Mouse (Mus musculus) embryonic fibroblast, embryonic 13.5 days (primary cell): Measurements from ENCODE around the gene Gm20422. TPM values are rescaled to one million over a fixed set of nuclear protein-coding genes. Genes with fewer than 3 reads are reported as not detected.

Experiments used
- H3K27ac ChIP-seq: 2 replicates; pipeline ENCODE4 v1.5.1; 2012; ENCODE audit warnings: low read length, control low read depth, inconsistent platforms; ENCODE audit not compliant: insufficient read depth
- H3K4me1 ChIP-seq: 2 replicates; pipeline ENCODE4 v1.6.1; 2011; ENCODE audit warnings: low read length; ENCODE audit not compliant: control insufficient read depth, insufficient read depth
- H3K4me3 ChIP-seq: 2 replicates; pipeline ENCODE4 v1.5.1; 2011; ENCODE audit warnings: mild to moderate bottlenecking, control low read depth, low read length; ENCODE audit not compliant: insufficient read depth
- CTCF ChIP-seq: IDR thresholded peaks from 2 replicates; pipeline ENCODE4 v1.5.1; 2011; ENCODE audit warnings: mild to moderate bottlenecking, control low read depth, low read length, moderate library complexity, borderline replicate concordance; ENCODE audit not compliant: insufficient read depth
- POLR2A ChIP-seq: IDR thresholded peaks from 2 replicates; pipeline ENCODE4 v1.6.1; 2011; ENCODE audit warnings: low read depth, mild to moderate bottlenecking, control low read depth, low read length, moderate library complexity
- polyA plus RNA-seq: library from polyadenylated mRNA; stranded (reverse); fragments of >200 nt; gene quantifications from 2 replicates; pipeline ENCODE4 v1.2.4, GENCODE M21; 2011; ENCODE audit warnings: low read depth; ENCODE audit not compliant: missing spikeins, insufficient read length

Gene Gm20422
- polyA plus RNA-seq, 1 experiment, result 1.3 TPM

DNA sequence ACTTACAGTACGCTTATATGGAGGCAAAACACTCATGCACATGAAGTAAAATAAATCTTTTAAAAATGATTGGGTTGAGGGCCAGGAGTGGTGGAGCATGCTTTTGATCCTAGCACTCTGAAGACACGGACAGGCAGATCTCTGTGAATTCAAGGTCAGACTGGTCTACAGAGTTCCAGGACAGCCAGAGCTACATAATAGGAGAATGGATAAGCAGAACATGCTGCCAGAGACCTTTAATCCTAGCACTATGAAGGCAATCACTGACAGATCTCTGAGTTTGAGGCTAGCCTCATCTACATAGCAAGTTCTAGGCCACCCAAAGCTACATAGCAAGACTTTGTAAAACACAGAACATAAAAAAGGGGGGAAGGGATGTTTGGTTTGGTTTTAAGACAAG lies 2.6 kb downstream of the Gm20422 start:
- Histone ChIP-seq H3K27ac (no peak overlapping the region), H3K4me3 (no peak overlapping the region), H3K4me1 (0 out of 2 replicates have a peak, but pooled peaks cover 3% of the 10 kb centered on the region)
- TF ChIP-seq CTCF (no peak), POLR2A (no peak)

DNA sequence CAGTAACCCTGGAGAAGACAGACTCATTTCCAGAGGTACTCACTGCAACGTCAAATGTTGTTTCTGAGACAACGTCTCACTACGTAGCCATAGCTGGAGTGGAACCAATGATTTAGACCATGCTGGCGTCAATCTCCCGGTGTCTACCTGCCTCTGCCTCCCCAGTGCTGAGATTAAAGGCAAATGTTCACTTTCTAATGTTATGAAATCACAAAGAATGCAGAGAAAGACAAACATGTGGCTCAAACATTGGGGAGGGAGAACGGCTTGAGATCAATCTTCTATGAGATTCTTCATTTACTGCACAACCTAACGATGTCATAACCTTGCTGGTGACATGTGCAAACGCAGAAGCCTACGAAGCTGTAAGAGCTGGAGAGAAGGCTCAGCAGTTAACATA lies 3.5 kb downstream of the Gm20422 start:
- H3K27ac ChIP-seq, result no peak overlapping the region
- H3K4me1 ChIP-seq, result 0 out of 2 replicates have a peak, but pooled peaks cover 3% of the 10 kb centered on the region
- TF ChIP-seq CTCF (no peak), POLR2A (no peak)
- H3K4me3 ChIP-seq, result no peak overlapping the region

DNA sequence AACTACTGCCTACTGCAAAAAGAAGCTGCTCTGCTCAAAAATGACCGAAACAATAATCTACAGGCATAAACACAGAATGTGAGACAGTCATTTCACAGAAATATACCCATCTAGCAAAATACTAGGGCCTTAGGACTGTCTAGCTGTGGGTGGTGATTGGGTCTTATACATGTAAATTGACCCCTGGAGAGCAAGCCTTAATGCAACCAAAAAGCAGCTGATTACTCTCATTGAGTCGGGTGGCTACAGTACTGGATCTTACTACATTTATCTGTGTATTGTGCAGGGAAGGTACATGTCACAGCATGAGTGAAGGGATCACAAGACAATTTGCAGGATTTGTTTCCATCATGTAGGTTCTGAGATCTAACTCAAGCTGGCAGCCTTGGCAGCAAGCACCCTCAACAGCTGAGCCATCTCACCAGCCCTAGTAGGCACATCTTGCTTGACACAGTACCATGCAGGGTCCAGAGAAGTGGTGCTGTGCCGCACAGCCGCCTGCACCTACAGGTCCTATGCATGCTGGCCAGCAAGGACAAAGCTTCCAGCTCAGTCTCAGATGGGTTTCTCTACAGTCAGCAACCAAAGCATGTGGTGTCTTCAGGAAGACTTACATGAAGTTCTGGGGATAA lies 12.8 kb downstream of the Gm20422 start:
- TF ChIP-seq POLR2A, result no peak
- Histone ChIP-seq H3K4me1 (no peaks in the 10 kb centered on the region), H3K4me3 (no peak overlapping the region), H3K27ac (no peak overlapping the region)

DNA sequence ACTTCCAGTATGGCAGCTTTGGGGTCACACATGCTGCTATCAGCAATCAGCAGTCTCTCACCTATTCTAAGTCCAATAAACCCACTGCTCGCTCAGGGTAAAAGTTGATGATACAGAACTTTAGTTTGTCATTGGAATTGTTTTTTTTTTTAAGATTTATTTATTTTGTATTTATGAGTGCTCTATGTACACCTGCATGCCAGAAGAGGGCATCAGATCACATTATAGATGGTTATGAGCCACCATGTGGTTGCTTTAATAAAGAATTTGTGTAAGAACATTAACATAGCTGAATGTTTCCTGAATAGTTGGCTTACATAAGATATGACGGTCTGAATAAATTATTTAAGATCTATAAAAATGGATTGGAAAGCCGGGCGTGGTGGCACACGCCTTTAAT lies 16.4 kb downstream of the Gm20422 start:
- Histone ChIP-seq H3K4me1 (no peaks in the 10 kb centered on the region), H3K27ac (no peak overlapping the region), H3K4me3 (no peak overlapping the region)
- TF ChIP-seq CTCF, result no peak
- TF ChIP-seq POLR2A, result no peak

DNA sequence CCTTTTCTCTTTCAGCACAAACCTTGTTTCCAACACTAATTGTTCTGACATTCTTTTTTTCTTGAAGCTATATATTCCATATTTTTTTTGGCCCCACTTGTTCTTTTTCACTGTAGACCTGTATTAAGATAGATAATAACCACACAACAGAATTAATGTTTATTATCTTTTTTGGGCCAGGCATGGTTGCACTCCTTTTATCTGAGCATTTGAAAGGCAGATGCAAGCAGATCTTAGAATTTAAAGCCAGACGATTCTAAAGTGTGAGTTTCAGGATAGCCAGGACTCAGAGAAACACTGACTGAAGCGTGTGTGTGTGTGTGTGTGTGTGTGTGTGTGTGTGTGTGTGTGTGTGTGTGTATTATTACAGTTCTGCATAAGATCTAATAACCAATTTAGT lies 22.2 kb downstream of the Gm20422 start:
- no peak for TF ChIP-seq CTCF
- no peak for TF ChIP-seq POLR2A
- H3K4me1 ChIP-seq, result 0 out of 2 replicates have a peak, but pooled peaks cover 2% of the 10 kb centered on the region
- no peak overlapping the region for H3K4me3 ChIP-seq
- no peak overlapping the region for H3K27ac ChIP-seq

GRCm38 (mm10) chr8:69749544-69750454 lies 24.9 kb downstream of the Gm20422 start, which contains the start of gene Zfp963:
Gene Zfp963, minus strand, starts transcription at chr8:69749970.
- Histone ChIP-seq H3K27ac (peak within 1 kb of the TSS; percentile 91), H3K4me1 (0 out of 2 replicates have a peak, but pooled peaks cover 6% of the 10 kb centered on the region), H3K4me3 (peak within 1 kb of the TSS; percentile 75)
- no peak for TF ChIP-seq CTCF
- peak; percentile 97 for TF ChIP-seq POLR2A

GRCm38 (mm10) chr8:69741231-69741630 lies 33.5 kb downstream of the Gm20422 start:
- H3K4me3 ChIP-seq, result no peak overlapping the region
- TF ChIP-seq CTCF (no peak), POLR2A (no peak)
- no peak overlapping the region for H3K27ac ChIP-seq
- H3K4me1 ChIP-seq, result 0 out of 2 replicates have a peak, but pooled peaks cover 3% of the 10 kb centered on the region

DNA sequence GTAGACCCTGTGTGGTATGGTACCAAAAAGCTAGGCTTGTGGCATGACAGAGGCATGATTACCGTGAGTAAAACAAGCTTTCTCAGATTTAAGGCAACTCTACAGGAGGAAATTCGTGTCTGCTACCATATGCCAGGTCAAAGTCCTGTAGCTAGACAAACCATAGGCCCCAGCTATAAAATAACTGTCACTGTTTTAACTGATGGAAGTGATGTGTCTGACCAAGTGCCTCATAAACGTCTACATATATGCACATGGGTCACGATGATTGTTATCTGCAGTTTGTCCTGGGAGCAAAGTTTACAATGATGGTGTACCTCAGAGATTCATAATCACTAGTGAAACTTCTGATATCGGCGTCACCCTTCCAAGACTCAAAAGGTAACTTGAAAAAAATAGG lies 33.9 kb downstream of the Gm20422 start:
- H3K27ac ChIP-seq, result no peak overlapping the region
- TF ChIP-seq POLR2A, result no peak
- no peak for TF ChIP-seq CTCF
- H3K4me3 ChIP-seq, result no peak overlapping the region
- H3K4me1 ChIP-seq, result 0 out of 2 replicates have a peak, but pooled peaks cover 3% of the 10 kb centered on the region

DNA sequence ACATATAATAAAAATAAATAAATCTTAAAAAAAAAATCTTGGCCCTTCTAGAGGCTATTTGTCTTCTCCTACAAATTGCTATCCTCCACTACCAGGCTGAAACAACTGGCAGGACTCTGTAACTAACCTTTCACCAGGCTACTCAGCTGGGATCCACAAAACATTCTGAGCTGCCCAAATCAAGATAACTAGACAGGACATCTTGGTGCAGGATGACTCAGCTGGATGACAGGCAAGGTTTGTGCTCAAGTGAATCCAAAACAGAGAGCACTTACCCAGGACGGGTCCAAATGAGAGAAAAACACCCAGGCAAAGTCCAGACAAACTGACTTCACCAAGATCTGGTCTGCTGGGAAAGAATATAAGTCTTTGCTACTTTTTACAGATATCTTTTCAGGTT lies 39.2 kb downstream of the Gm20422 start:
- Histone ChIP-seq H3K27ac (no peak overlapping the region), H3K4me1 (no peaks in the 10 kb centered on the region), H3K4me3 (no peak overlapping the region)
- TF ChIP-seq CTCF (no peak), POLR2A (no peak)

DNA sequence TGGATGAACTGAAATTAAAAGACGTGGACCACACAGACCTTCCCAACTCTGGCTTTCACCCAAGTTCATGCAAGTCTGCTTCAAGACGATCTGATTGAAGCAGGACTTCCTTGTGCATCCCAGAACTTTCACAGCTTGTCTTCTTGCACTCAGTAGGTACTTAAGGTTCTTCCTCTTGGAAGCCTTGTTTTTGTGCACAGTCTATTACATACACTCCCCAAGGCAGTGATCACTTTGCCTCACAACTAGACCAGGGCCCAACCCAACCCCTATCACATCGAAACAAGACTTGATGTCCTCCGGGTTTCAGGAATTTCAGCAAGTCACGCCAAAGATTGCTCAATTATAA lies 57.5 kb downstream of the Gm20422 start:
- Histone ChIP-seq H3K27ac (no peak overlapping the region), H3K4me1 (peaks cover 5% of the 10 kb centered on the region), H3K4me3 (peak overlapping the region; percentile 2; the same call in 1 of the 2 replicates)
- TF ChIP-seq CTCF (no peak), POLR2A (peak; percentile 64; the same call in 1 of the 2 replicates)
